Mouse (Mus musculus): ENCODE measurements at regions not wholly inside any gene's neighbourhood (a gene's known extent, or its start where the extent isn't known, plus 50 kb on each side); places are given as distances from the start of the nearest gene placed in this dataset.

DNA sequence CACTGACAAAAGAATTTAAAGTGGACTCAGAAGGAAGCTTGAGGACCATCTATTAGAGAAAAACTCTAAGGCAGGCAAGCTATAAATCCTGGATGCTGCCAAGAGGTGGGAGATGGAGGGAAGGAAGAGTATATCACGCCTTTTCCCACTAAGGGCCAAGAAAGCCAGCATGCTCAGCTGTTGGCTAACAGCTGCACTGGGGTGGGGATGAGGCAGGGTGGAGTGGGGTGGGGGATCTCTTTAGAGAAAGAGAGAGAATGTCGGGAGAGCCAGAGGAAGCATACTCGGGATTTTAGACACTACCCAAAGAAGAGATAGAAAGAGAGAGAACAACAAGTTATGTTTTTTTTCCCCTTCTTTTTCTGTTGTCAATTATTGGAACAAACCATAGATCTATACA, 115.2 kb upstream of the Shb start:
- WGBS, result 61% methylated on average over 3 of the region's 3 CpGs

DNA sequence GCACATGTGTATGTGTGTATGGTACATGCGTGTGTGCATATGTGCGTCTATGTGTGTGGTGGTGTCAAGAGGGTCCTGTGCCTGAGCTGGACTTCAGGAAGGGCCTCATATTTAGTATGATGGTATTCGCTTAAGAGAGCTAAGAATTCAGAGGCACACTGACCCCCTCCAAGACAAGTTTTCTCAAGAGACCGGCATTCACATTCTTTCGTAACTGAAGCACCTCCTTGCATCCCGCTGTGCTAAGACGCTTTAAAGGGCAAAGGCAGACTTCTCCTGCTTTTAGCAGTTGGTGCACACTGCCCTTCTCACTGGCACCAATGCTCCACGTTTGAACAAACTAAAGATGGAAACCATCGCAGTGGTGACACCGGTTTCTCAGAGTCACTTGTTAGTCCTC, 110.3 kb upstream of the Shb start:
- Histone ChIP-seq H3K9ac (ENCODE audit: low read length) (no peak overlapping the region), H3K4me2 (replicated peaks; ENCODE audit: low read depth) (no peak overlapping the region), H3K27me3 (ENCODE audit: control insufficient read depth, insufficient read depth, low read length) (no peaks in the 10 kb centered on the region), H3K9me3 (ENCODE audit: control insufficient read depth, low read length) (no peaks in the 10 kb centered on the region), H3K27ac (replicated peaks) (no peak overlapping the region), H3K4me3 (ENCODE audit: low read depth, low read length) (no peak overlapping the region), H3K36me3 (ENCODE audit: control insufficient read depth, insufficient read depth, low read length) (no peaks in the 10 kb centered on the region), H3K4me1 (replicated peaks; ENCODE audit: control insufficient read depth, insufficient read depth) (no peaks in the 10 kb centered on the region)
- no peak for TF ChIP-seq EP300 (optimal IDR thresholded peaks at IDR 0.05)
- no peak for TF ChIP-seq CTCF (IDR thresholded peaks at IDR 0.05; ENCODE audit: low read depth)
- 87% methylated on average over 10 of the region's 10 CpGs for WGBS
- ATAC-seq (ENCODE audit: low FRiP score, low TSS enrichment) (no peak), DNase-seq (ENCODE audit: low spot score) (no peak)

More for the DNA sequence above, 115.2 kb upstream of the Shb start:
- Histone ChIP-seq H3K4me3 (ENCODE audit: low read depth, low read length) (no peak overlapping the region), H3K27me3 (ENCODE audit: control insufficient read depth, insufficient read depth, low read length) (no peaks in the 10 kb centered on the region), H3K4me2 (replicated peaks; ENCODE audit: low read depth) (no peak overlapping the region), H3K9ac (ENCODE audit: low read length) (no peak overlapping the region), H3K36me3 (ENCODE audit: control insufficient read depth, insufficient read depth, low read length) (no peaks in the 10 kb centered on the region), H3K27ac (replicated peaks) (no peak overlapping the region), H3K4me1 (replicated peaks; ENCODE audit: control insufficient read depth, insufficient read depth) (no peaks in the 10 kb centered on the region), H3K9me3 (ENCODE audit: control insufficient read depth, low read length) (no peaks in the 10 kb centered on the region; the same call in 1 of the 2 replicates)
- TF ChIP-seq CTCF (IDR thresholded peaks at IDR 0.05; ENCODE audit: low read depth) (no peak), EP300 (optimal IDR thresholded peaks at IDR 0.05) (no peak)
- ATAC-seq (ENCODE audit: low FRiP score, low TSS enrichment) (no peak), DNase-seq (ENCODE audit: low spot score) (no peak)

GRCm38 (mm10) chr4:45641272-45641671, 109.0 kb upstream of the Shb start:
- WGBS, result 58% methylated on average over 5 of the region's 5 CpGs
- Histone ChIP-seq H3K36me3 (ENCODE audit: control insufficient read depth, insufficient read depth, low read length) (no peaks in the 10 kb centered on the region), H3K9ac (ENCODE audit: low read length) (no peak overlapping the region), H3K4me1 (replicated peaks; ENCODE audit: control insufficient read depth, insufficient read depth) (no peaks in the 10 kb centered on the region), H3K27ac (replicated peaks) (no peak overlapping the region), H3K4me3 (ENCODE audit: low read depth, low read length) (no peak overlapping the region), H3K27me3 (ENCODE audit: control insufficient read depth, insufficient read depth, low read length) (no peaks in the 10 kb centered on the region), H3K9me3 (ENCODE audit: control insufficient read depth, low read length) (no peaks in the 10 kb centered on the region), H3K4me2 (replicated peaks; ENCODE audit: low read depth) (no peak overlapping the region)
- ATAC-seq (ENCODE audit: low FRiP score, low TSS enrichment), result no peak
- TF ChIP-seq EP300 (optimal IDR thresholded peaks at IDR 0.05) (no peak), CTCF (IDR thresholded peaks at IDR 0.05; ENCODE audit: low read depth) (no peak)
- no peak for DNase-seq (ENCODE audit: low spot score)

- Histone ChIP-seq H3K36me3 (ENCODE audit: control insufficient read depth, insufficient read depth, low read length) (no peaks in the 10 kb centered on the region), H3K27me3 (ENCODE audit: control insufficient read depth, insufficient read depth, low read length) (no peaks in the 10 kb centered on the region), H3K27ac (replicated peaks) (no peak overlapping the region), H3K4me3 (ENCODE audit: low read depth, low read length) (no peak overlapping the region), H3K9me3 (ENCODE audit: control insufficient read depth, low read length) (no peaks in the 10 kb centered on the region), H3K9ac (ENCODE audit: low read length) (no peak overlapping the region), H3K4me1 (replicated peaks; ENCODE audit: control insufficient read depth, insufficient read depth) (no peaks in the 10 kb centered on the region), H3K4me2 (replicated peaks; ENCODE audit: low read depth) (no peak overlapping the region)
- ATAC-seq (ENCODE audit: low FRiP score, low TSS enrichment) (no peak), DNase-seq (ENCODE audit: low spot score) (no peak)
- WGBS, result 68% methylated on average over 11 of the region's 11 CpGs
- TF ChIP-seq CTCF (IDR thresholded peaks at IDR 0.05; ENCODE audit: low read depth), result no peak
These were observed 108.4 kb upstream of the Shb start for GRCm38 (mm10) chr4:45640713-45641112.

DNA sequence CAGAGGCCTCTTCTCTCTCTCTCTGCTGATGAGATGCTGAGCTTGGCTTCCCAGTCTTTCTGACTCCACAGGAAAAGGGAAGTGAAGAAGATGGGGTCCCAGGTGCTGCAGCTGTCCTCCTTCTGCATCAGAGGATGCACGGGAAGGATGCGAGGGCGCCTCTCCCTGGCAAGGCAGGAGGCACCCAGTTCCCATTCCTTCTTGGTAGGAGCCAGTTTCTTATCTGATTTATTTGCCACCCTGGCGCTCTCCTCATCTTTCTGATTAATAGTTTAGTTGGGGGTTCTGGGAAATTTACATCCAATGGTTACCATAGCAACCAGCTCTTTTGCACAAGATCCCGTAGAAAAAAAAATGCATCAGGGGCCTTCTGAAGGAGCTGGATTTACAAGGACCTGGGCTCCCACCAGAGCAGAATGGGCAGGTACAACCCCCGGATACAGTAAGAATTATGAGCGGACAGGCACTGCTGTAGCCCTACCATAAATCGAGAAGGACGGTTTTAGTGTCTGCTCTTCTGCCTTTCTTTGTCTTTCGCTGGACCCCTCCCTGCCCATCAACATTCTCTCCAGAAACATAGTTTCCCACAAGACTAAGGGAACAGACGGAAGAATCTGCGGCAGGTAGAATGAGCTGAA, 107.2 kb upstream of the Shb start:
- Histone ChIP-seq H3K4me1 (replicated peaks; ENCODE audit: control insufficient read depth, insufficient read depth) (no peaks in the 10 kb centered on the region), H3K4me3 (ENCODE audit: low read depth, low read length) (no peak overlapping the region), H3K9me3 (ENCODE audit: control insufficient read depth, low read length) (no peaks in the 10 kb centered on the region), H3K27ac (replicated peaks) (no peak overlapping the region), H3K36me3 (ENCODE audit: control insufficient read depth, insufficient read depth, low read length) (no peaks in the 10 kb centered on the region), H3K27me3 (ENCODE audit: control insufficient read depth, insufficient read depth, low read length) (no peaks in the 10 kb centered on the region), H3K9ac (ENCODE audit: low read length) (no peak overlapping the region), H3K4me2 (replicated peaks; ENCODE audit: low read depth) (no peak overlapping the region)
- ATAC-seq (ENCODE audit: low FRiP score, low TSS enrichment) (no peak), DNase-seq (ENCODE audit: low spot score) (no peak)
- WGBS, result 76% methylated on average over 12 of the region's 12 CpGs
- TF ChIP-seq CTCF (IDR thresholded peaks at IDR 0.05; ENCODE audit: low read depth), result no peak
- no peak for TF ChIP-seq EP300 (optimal IDR thresholded peaks at IDR 0.05)

DNA sequence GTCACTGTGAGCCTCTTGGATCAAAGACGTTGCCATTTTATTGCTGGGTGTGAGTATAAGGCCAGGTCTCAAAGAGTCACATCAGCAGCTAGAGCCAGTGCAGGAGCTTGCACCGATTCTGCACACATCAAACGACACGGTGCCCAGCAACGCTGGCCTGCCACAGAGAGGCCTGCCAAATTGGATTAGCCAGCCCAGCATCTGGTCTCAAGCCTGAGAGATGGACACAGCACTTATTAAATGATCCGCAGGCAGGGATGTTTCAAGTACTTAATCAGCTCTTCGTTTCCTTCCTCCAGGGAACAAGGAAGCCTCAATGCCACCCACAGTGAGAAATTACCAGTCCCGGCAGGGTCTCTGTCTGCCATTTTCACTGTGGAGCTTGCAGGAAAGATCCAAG, 106.1 kb upstream of the Shb start:
- 72% methylated on average over 8 of the region's 8 CpGs for WGBS
- no peaks in the 10 kb centered on the region for H3K4me1 ChIP-seq (replicated peaks; ENCODE audit: control insufficient read depth, insufficient read depth)
- no peaks in the 10 kb centered on the region for H3K27me3 ChIP-seq (ENCODE audit: control insufficient read depth, insufficient read depth, low read length)
- H3K9ac ChIP-seq (ENCODE audit: low read length), result no peak overlapping the region
- no peak overlapping the region for H3K4me2 ChIP-seq (replicated peaks; ENCODE audit: low read depth)
- DNase-seq (ENCODE audit: low spot score), result no peak
- no peak for ATAC-seq (ENCODE audit: low FRiP score, low TSS enrichment)
- no peak overlapping the region for H3K4me3 ChIP-seq (ENCODE audit: low read depth, low read length)
- H3K27ac ChIP-seq (replicated peaks), result no peak overlapping the region
- no peaks in the 10 kb centered on the region for H3K9me3 ChIP-seq (ENCODE audit: control insufficient read depth, low read length)
- no peaks in the 10 kb centered on the region for H3K36me3 ChIP-seq (ENCODE audit: control insufficient read depth, insufficient read depth, low read length)
- TF ChIP-seq EP300 (optimal IDR thresholded peaks at IDR 0.05), result no peak
- TF ChIP-seq CTCF (IDR thresholded peaks at IDR 0.05; ENCODE audit: low read depth), result no peak

All from stomach, postnatal 0 days (tissue).